Mouse (Mus musculus) embryo, embryonic 10 days (tissue): ENCODE data around the gene Fhad1.
A peak's percentile ranks its signal among the peaks of the same experiment; 100 is the strongest.
"Not testable (repeated sequence)": the region's sequence is repeated elsewhere in the genome, so short reads cannot be mapped to it uniquely, and the experiment has no call there.

ENCODE experiments used
- DNase-seq: peaks from one replicate; pipeline ENCODE4 v3.0.0-alpha.2; 2015; ENCODE audit warnings: low spot score

The Fhad1 gene

GRCm38 (mm10) chr4:142014659-142015608 is at the start of gene Fhad1:
Gene Fhad1 (minus strand): TSS chr4:142015082.
- DNase-seq: peak; percentile 93

- no peak for DNase-seq
These were observed 48.2 kb upstream of the Fhad1 start for GRCm38 (mm10) chr4:142063057-142063534.

- no peak for DNase-seq
These were observed 46.8 kb upstream of the Fhad1 start for GRCm38 (mm10) chr4:142061485-142062240.

GRCm38 (mm10) chr4:142060455-142061378 is 45.8 kb upstream of the Fhad1 start:
- no peak for DNase-seq

GRCm38 (mm10) chr4:142059841-142060193 is 44.9 kb upstream of the Fhad1 start:
- no peak for DNase-seq

- DNase-seq: no peak
These were observed 44.4 kb upstream of the Fhad1 start for GRCm38 (mm10) chr4:142059113-142059840.

GRCm38 (mm10) chr4:142057529-142058216 is 42.8 kb upstream of the Fhad1 start:
- no peak for DNase-seq

- no peak for DNase-seq
These were observed 40.7 kb upstream of the Fhad1 start for GRCm38 (mm10) chr4:142055600-142055999.

- no peak for DNase-seq
These were observed 39.7 kb upstream of the Fhad1 start for GRCm38 (mm10) chr4:142054580-142054979.

- no peak for DNase-seq
These were observed 39.0 kb upstream of the Fhad1 start for GRCm38 (mm10) chr4:142053661-142054448.

GRCm38 (mm10) chr4:142053261-142053660 is 38.4 kb upstream of the Fhad1 start:
- no peak for DNase-seq

GRCm38 (mm10) chr4:142052391-142053132 is 37.7 kb upstream of the Fhad1 start:
- DNase-seq: no peak

- DNase-seq: not testable (repeated sequence)
These were observed 37.0 kb upstream of the Fhad1 start for GRCm38 (mm10) chr4:142051883-142052282.

GRCm38 (mm10) chr4:142049963-142050362 is 35.1 kb upstream of the Fhad1 start:
- DNase-seq: no peak

GRCm38 (mm10) chr4:142048391-142048790 is 33.5 kb upstream of the Fhad1 start:
- no peak for DNase-seq

GRCm38 (mm10) chr4:142047005-142047404 is 32.1 kb upstream of the Fhad1 start:
- DNase-seq: no peak

GRCm38 (mm10) chr4:142046496-142046895 is 31.6 kb upstream of the Fhad1 start:
- DNase-seq: no peak

GRCm38 (mm10) chr4:142045595-142046163 is 30.8 kb upstream of the Fhad1 start:
- no peak for DNase-seq

GRCm38 (mm10) chr4:142044452-142044851 is 29.6 kb upstream of the Fhad1 start:
- DNase-seq: no peak
